Mouse (Mus musculus): ENCODE data around the gene Arid1b. TPM values are rescaled to one million over a fixed set of nuclear protein-coding genes. Genes with fewer than 3 reads are reported as not detected.

Arid1b gene
- polyA plus RNA-seq (2012; ENCODE audit: low replicate concordance): 91.4 and 255 TPM in 2 replicates

DNA sequence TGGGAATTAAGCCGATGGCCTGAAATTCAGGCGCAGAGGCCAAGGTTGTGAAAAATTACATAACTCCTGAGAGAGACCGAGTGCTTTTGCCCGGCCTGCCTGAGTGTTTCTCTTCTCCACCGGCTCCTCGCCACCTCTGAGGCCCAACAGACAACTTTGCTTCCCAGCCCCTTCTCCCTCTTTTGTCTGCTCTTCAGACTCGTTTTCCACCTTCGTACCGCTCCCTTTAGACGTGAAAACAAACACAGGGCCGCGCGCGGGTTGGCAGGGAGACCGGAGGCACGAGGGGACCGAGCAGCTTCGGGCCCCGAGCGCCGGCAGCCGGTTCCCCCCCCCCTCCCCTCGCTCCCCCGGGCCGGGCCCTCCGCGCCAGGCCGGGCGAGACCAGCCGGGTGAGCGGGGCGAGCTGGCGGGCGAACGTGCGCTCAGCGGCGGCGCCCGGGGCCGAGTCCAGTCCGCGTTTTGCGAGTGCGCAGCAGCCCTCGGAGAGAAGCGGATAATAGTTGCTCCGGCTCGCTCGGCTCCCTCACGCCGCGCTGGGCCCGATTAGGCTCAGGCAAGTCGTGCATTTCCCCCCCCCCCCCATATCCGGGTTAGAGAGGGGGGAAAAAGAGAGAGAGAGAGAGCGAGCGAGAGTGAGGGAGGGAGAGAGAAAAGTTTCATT is at the start of gene Arid1b:
TSS of gene Arid1b (plus strand) at position 493 of the 664 bp plus-strand sequence.

